Mouse (Mus musculus) limb, embryonic 11.5 days (tissue): Measurements from ENCODE around the gene Zfp646. TPM values are rescaled to one million over a fixed set of nuclear protein-coding genes. Genes with fewer than 3 reads are reported as not detected.

Experiments
- ATAC-seq: fragments of 200-750 bp; cut with Nextera tagmentation; 2 replicates; pipeline ENCODE4 v1.8.0; 2017; ENCODE audit warnings: low read depth; ENCODE audit not compliant: insufficient number of reproducible peaks, low FRiP score, low TSS enrichment
- DNase-seq: peaks from one replicate; pipeline ENCODE4 v3.0.0-alpha.2; 2015; ENCODE audit warnings: low spot score
- H3K27ac ChIP-seq: fragments of 300-500 bp; sonication (generic); replicated peaks from 2 replicates; pipeline ENCODE4 v1.5.1; 2014; ENCODE audit warnings: low read depth, mild to moderate bottlenecking, low read length
- H3K27me3 ChIP-seq: fragments of 300-500 bp; sonication (generic); 2 replicates; pipeline ENCODE4 v1.6.1; 2014; ENCODE audit warnings: mild to moderate bottlenecking, low read length, mixed read lengths; ENCODE audit not compliant: control insufficient read depth, insufficient read depth
- H3K36me3 ChIP-seq: fragments of 300-500 bp; sonication (generic); 2 replicates; pipeline ENCODE4 v1.6.1; 2014; ENCODE audit warnings: mild to moderate bottlenecking, low read length, moderate library complexity, mixed read lengths; ENCODE audit not compliant: control insufficient read depth, insufficient read depth
- H3K4me1 ChIP-seq: fragments of 300-500 bp; sonication (generic); 2 replicates; pipeline ENCODE4 v1.6.1; 2014; ENCODE audit warnings: low read length, mixed read lengths; ENCODE audit not compliant: control insufficient read depth, insufficient read depth
- H3K4me2 ChIP-seq: fragments of 300-500 bp; sonication (generic); 2 replicates; pipeline ENCODE4 v1.6.1; 2014; ENCODE audit warnings: low read depth, mild to moderate bottlenecking, moderate library complexity; ENCODE audit not compliant: severe bottlenecking
- H3K4me3 ChIP-seq: fragments of 300-500 bp; sonication (generic); 2 replicates; pipeline ENCODE4 v1.5.1; 2014; ENCODE audit warnings: low read depth, low read length
- H3K9ac ChIP-seq: fragments of 300-500 bp; sonication (generic); 2 replicates; pipeline ENCODE4 v1.6.1; 2014; ENCODE audit warnings: mild to moderate bottlenecking, low read length
- H3K9me3 ChIP-seq: fragments of 300-500 bp; sonication (generic); 2 replicates; pipeline ENCODE4 v1.6.1; 2016; ENCODE audit warnings: low read length; ENCODE audit not compliant: control insufficient read depth
- WGBS: fragments of 180-500 bp; shearing (Covaris S2); extraction: QIAGEN DNeasy Blood & Tissue Kit; methylation state at CpG from one replicate; pipeline ENCODE4 v1.1.7; 2014; 5-methylcytosine and 5-hydroxymethylcytosine counted together
- polyA plus RNA-seq: library from polyadenylated mRNA; unstranded; fragments of >200 nt; fragmentation: Nextera tagmentation; extraction: Ambion mirVana; gene quantifications from 2 replicates; pipeline ENCODE4 v1.2.1, GENCODE M21; 2014

Gene Zfp646
- polyA plus RNA-seq, 1 experiment from 2014 or later = 15.8 TPM

DNA sequence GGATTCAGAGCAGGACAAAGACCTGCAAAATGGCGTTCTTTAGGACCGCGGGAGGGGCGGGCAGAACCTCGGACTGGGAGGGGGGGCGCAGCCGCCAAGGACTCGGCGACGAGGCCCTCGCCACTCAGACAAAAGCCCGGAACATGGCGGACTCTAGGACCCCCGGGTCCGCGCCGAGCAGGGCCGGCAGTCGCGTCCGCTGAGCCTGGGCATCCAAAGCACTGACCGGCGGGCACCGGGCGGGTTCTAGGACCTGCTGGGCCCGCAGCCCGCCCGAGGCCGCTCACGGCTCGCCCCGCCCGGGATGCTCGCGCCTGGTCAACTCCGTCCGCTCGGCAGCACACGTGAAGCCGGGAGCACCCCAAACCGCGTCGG is 407 bp upstream of the Zfp646 start:
- peak; percentile 98 for DNase-seq
- 0% methylated on average over 33 of the region's 43 CpGs for WGBS
- peak overlapping the region; percentile 73 for H3K4me3 ChIP-seq
- peak overlapping the region; percentile 72 for H3K4me2 ChIP-seq
- H3K9ac ChIP-seq = peak overlapping the region; percentile 99
- H3K27me3 ChIP-seq = no peaks in the 10 kb centered on the region
- no peaks in the 10 kb centered on the region for H3K9me3 ChIP-seq
- H3K27ac ChIP-seq = peak overlapping the region; percentile 96
- peaks cover 11% of the 10 kb centered on the region for H3K4me1 ChIP-seq
- peaks cover 32% of the 10 kb centered on the region for H3K36me3 ChIP-seq
- ATAC-seq = peak; percentile 93

DNA sequence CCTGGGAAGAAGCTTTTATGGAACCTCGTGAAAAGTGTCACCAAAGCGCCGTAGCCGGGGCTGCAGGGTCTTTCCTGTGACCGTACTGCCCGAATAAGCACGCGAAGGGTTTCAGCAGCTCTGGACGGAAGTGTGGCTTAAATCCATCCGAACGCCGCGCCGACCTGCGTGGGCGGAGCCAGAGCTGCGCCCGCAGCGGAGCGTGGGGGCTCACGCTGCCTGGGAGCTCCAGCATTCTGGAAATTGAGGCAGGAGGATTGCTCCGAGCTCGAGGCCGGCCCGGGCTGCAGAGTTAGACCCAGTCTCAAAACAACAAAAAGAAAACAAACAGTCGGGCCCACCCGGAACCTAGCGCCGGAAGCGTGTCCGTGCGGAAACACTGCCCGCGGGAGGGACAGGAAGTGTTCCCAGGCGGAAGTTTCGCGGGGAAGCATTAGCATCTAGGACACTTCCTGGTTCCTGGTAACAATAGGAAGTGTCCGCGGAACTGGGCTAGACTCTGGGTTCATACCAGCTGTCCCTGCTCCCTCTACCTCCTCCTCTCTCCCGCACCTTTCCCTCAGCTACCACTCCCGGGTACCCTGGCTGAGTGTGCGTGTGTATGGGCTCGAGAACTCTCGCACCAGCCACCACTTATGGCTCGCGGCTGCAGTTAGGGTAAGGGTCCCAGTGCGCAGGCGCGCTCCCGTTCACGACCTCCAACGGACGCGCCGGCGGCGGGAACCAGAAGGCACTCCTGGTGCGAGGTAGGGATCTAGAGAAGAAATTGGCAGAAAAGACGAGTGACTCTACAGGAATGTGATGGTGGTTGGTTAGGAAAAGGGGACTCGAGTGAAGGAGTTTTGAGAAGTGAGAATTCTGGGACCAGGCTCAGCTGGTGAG is 687 bp downstream of the Zfp646 start, which contains the start of gene Zfp668:
TSS of gene Zfp668 (minus strand) at position 362 of the 882 bp plus-strand sequence.
- Histone ChIP-seq H3K9me3 (no peaks in the 10 kb centered on the region), H3K27me3 (no peaks in the 10 kb centered on the region), H3K4me1 (peaks cover 11% of the 10 kb centered on the region), H3K36me3 (peaks cover 41% of the 10 kb centered on the region), H3K9ac (peak within 1 kb of the TSS; percentile 99), H3K4me3 (peak within 1 kb of the TSS; percentile 73), H3K4me2 (peak within 1 kb of the TSS; percentile 72), H3K27ac (peak within 1 kb of the TSS; percentile 96)
- DNase-seq (peak; percentile 95), ATAC-seq (peak; percentile 59; the same call in 1 of the 2 replicates)
- WGBS = under 1% methylated on average over 60 of the region's 60 CpGs

DNA sequence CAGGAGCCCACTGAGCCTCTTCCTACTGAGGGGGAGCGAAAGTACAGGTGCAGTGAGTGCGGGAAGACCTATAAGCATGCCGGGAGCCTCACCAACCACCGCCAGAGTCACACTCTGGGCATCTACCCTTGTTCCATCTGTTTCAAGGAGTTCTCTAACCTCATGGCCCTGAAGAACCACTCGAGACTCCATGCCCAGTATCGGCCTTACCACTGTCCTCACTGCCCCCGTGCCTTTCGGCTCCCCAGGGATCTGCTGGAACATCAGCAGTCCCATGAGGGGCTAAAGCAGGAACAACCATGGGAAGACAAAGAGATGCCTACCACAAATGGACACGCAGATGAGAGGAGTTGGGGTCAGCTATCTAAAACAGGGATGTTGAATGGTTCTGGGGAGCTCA is 3.3 kb downstream of the Zfp646 start:
- DNase-seq (no peak), ATAC-seq (no peak)
- peaks cover 61% of the 10 kb centered on the region for H3K36me3 ChIP-seq
- H3K27ac ChIP-seq = no peak overlapping the region
- no peak overlapping the region for H3K4me3 ChIP-seq
- H3K4me1 ChIP-seq = peaks cover 6% of the 10 kb centered on the region
- no peak overlapping the region for H3K4me2 ChIP-seq
- H3K9me3 ChIP-seq = no peaks in the 10 kb centered on the region
- no peaks in the 10 kb centered on the region for H3K27me3 ChIP-seq
- no peak overlapping the region for H3K9ac ChIP-seq
- WGBS = 96% methylated on average over 9 of the region's 9 CpGs

DNA sequence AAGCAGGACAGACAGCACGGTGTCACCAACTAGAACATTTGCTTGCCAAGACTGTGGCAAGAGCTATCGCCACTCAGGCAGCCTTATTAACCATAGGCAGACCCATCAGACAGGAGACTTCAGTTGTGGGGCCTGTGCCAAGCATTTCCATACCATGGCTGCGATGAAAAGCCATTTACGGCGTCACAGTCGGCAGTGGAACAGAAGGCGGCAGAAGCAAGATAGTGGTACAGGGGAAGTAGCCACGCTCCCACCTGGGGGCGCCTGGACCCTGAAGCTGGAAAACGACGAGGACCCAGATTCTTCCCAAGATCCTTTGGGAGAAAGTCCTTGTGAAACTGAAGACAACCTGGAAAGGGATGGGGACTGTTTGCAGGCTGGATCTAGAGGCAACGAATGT is 4.4 kb downstream of the Zfp646 start:
- no peak overlapping the region for H3K4me2 ChIP-seq
- H3K4me3 ChIP-seq = no peak overlapping the region
- H3K9me3 ChIP-seq = no peaks in the 10 kb centered on the region
- no peaks in the 10 kb centered on the region for H3K27me3 ChIP-seq
- H3K9ac ChIP-seq = no peak overlapping the region
- DNase-seq (no peak), ATAC-seq (no peak)
- 0 out of 2 replicates have a peak, but pooled peaks cover 3% of the 10 kb centered on the region for H3K4me1 ChIP-seq
- peaks cover 63% of the 10 kb centered on the region for H3K36me3 ChIP-seq
- H3K27ac ChIP-seq = no peak overlapping the region
- WGBS = 90% methylated on average over 12 of the region's 12 CpGs

DNA sequence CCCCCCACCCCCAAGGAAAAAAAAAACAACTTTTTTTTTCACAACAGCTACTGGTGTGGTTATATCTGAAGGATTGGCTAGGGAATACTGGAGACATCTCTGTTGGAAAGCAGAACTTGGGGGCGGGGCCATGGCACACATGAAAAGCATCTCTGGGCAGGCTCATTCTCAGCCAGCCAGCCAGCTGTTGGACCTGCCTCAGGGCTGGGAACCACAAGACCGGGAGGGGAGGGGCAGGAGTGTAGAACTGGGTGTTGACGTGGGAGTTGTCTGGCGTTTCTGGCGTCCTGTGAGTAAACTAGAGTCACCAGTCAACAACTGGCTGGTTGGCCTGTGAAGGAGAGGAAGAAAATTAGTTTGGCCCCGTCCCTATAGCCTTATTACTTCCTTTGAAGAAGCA is 9.9 kb downstream of the Zfp646 start:
- ATAC-seq (no peak), DNase-seq (no peak)
- Histone ChIP-seq H3K27me3 (no peaks in the 10 kb centered on the region), H3K9me3 (no peaks in the 10 kb centered on the region), H3K27ac (no peak overlapping the region), H3K4me3 (no peak overlapping the region), H3K4me1 (no peaks in the 10 kb centered on the region), H3K36me3 (peaks cover 57% of the 10 kb centered on the region), H3K9ac (no peak overlapping the region), H3K4me2 (no peak overlapping the region)
- WGBS = 59% methylated on average over 6 of the region's 6 CpGs

DNA sequence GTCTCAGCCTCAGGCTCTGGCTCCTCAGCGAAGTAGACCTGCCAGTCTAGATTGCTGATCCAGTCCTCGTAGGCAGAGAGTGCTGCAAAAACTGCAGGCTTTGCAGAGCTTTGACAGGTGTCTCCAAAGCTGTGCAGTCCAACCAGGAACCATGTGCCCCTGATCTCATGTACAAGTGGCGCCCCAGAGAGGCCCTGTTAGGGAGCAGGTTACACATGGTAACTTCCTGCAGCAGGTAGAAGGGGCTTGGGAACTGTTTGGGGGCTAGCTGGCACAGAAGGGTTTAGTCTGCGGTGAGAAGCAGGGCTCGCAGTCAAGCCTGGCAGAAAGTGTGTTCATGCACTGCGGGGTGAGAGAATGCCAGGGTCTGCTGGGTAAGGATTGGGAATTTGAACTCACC is 10.5 kb downstream of the Zfp646 start:
- no peaks in the 10 kb centered on the region for H3K9me3 ChIP-seq
- no peaks in the 10 kb centered on the region for H3K4me1 ChIP-seq
- no peak for DNase-seq
- no peak overlapping the region for H3K4me3 ChIP-seq
- peaks cover 51% of the 10 kb centered on the region for H3K36me3 ChIP-seq
- WGBS = 92% methylated on average over 6 of the region's 6 CpGs
- no peak overlapping the region for H3K4me2 ChIP-seq
- H3K27me3 ChIP-seq = no peaks in the 10 kb centered on the region
- no peak overlapping the region for H3K27ac ChIP-seq
- ATAC-seq = no peak
- H3K9ac ChIP-seq = no peak overlapping the region

DNA sequence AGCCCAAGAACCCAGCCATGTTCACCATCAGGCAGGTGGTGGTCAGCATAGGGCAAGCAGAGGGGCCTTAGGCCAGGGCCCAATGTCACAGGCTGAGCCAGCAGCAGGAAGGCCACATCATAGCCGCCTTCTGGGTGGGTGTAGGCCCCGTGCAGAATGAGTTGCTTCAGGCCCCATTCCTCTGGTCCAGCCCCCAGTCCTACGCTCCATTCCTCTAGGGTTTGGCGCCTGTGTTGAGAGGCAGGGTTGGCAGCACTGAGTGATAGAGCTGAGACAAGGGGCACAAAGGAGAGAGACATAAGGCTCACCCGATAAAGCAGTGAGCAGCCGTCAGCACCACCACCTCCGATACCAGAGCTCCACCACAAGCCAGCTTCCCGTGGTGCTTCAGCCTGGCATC is 11.2 kb downstream of the Zfp646 start:
- Histone ChIP-seq H3K36me3 (peaks cover 45% of the 10 kb centered on the region), H3K4me2 (no peak overlapping the region), H3K9ac (no peak overlapping the region), H3K27me3 (no peaks in the 10 kb centered on the region), H3K27ac (no peak overlapping the region), H3K4me1 (no peaks in the 10 kb centered on the region), H3K9me3 (no peaks in the 10 kb centered on the region), H3K4me3 (no peak overlapping the region)
- DNase-seq = no peak
- ATAC-seq = no peak
- WGBS = 81% methylated on average over 8 of the region's 8 CpGs

DNA sequence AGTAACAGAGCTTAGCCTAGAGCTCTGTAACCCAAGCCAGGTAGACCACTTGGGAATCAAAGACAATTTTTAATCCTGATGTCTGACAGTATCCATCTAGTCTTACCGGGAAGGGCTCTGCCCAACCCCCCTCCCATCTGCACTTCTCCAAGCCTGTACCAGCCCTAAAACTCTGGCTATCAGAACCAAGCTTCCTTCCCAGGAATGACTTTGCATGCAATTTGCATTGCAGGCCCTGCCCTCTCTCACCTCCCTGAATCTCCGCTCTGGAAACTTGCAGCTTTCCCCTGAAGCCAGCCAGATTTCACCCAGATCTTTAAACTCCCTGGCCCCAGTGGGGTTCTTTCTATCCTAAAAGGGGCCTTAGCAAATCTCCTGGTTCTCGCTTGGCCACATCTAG is 11.8 kb downstream of the Zfp646 start:
- Histone ChIP-seq H3K4me2 (no peak overlapping the region), H3K36me3 (peaks cover 39% of the 10 kb centered on the region), H3K27ac (no peak overlapping the region), H3K4me1 (no peaks in the 10 kb centered on the region), H3K4me3 (no peak overlapping the region), H3K27me3 (no peaks in the 10 kb centered on the region), H3K9ac (no peak overlapping the region), H3K9me3 (no peaks in the 10 kb centered on the region)
- ATAC-seq (no peak), DNase-seq (no peak)
- 85% methylated on average over 3 of the region's 3 CpGs for WGBS
